10 mouse cellular contexts compared by ENCODE assay signal in genomic region chr13:24786014-24786490, GRCm38 (mm10). TPM values are rescaled to one million over a fixed set of nuclear protein-coding genes. Genes with fewer than 3 reads are reported as not detected.
DNase-seq lines count a peak whose midpoint lies in the region; ATAC-seq and TF ChIP-seq lines count a peak whose summit lies in the region.
"Had no signal": no experiment of that assay in that cellular context is flagged by ENCODE, and none has a peak within 500 bp of the region (broad histone marks: within the 10 kb centered on the region; RNA-seq: fewer than 3 reads in every experiment).

No protein-coding gene starts in this region.

- TF ChIP-seq EP300 in heart, adult 2 months (IDR thresholded peaks at IDR 0.05; ENCODE audit: insufficient read depth, low read depth, low read length), result peak; percentile 80

- 0 out of 2 replicates have a peak, but pooled peaks have one; percentile 23 for ATAC-seq in forebrain, postnatal 0 days
- peak; percentile 66 for ATAC-seq in megakaryocyte progenitor cell, adult 5-6 weeks (replicated peaks; ENCODE audit: poor library complexity)
- ATAC-seq in hindbrain, embryonic 13.5 days (ENCODE audit: low FRiP score), result no peak

- WGBS in heart, adult 2 months, result 40% methylated on average over 11 of the region's 11 CpGs
- WGBS in forebrain, postnatal 0 days, result 40% methylated on average over 11 of the region's 11 CpGs
- 48% methylated on average over 11 of the region's 11 CpGs for WGBS in hindbrain, embryonic 13.5 days

- no peaks in the 10 kb centered on the region for H3K27me3 ChIP-seq in heart, adult 2 months (ENCODE audit: control insufficient read depth, insufficient read depth, low read length)
- no peaks in the 10 kb centered on the region for H3K27me3 ChIP-seq in forebrain, postnatal 0 days (ENCODE audit: insufficient read depth, low read length)
- H3K27me3 ChIP-seq in hindbrain, embryonic 13.5 days, result no peaks in the 10 kb centered on the region

- no peak for TF ChIP-seq CTCF in heart, adult 2 months (IDR thresholded peaks at IDR 0.05)
- no peak for TF ChIP-seq CTCF in forebrain, postnatal 0 days (IDR thresholded peaks at IDR 0.05; ENCODE audit: low read depth)

- no peaks in the 10 kb centered on the region for H3K79me2 ChIP-seq in heart, adult 2 months (replicated peaks; ENCODE audit: control insufficient read depth, insufficient read depth, low read length)

- H3K4me3 ChIP-seq in heart, adult 2 months, result no peak overlapping the region
- H3K4me3 ChIP-seq in forebrain, postnatal 0 days (ENCODE audit: low read depth, low read length), result no peak overlapping the region
- no peak overlapping the region for H3K4me3 ChIP-seq in hindbrain, embryonic 13.5 days
- H3K4me3 ChIP-seq: myocyte had no signal

- no peak for TF ChIP-seq POLR2A in heart, adult 2 months (IDR thresholded peaks at IDR 0.05; ENCODE audit: insufficient read depth, low read depth, low read length)

- H3K4me1 ChIP-seq in heart, adult 2 months (ENCODE audit: control insufficient read depth, insufficient read depth, low read length), result no peaks in the 10 kb centered on the region
- no peaks in the 10 kb centered on the region for H3K4me1 ChIP-seq in forebrain, postnatal 0 days (ENCODE audit: insufficient read depth)
- H3K4me1 ChIP-seq in hindbrain, embryonic 13.5 days (replicated peaks), result peaks cover 7% of the 10 kb centered on the region

- H3K36me3 ChIP-seq in heart, adult 2 months (ENCODE audit: control insufficient read depth, insufficient read depth, low read length), result no peaks in the 10 kb centered on the region
- no peaks in the 10 kb centered on the region for H3K36me3 ChIP-seq in forebrain, postnatal 0 days (ENCODE audit: insufficient read depth)
- H3K36me3 ChIP-seq in hindbrain, embryonic 13.5 days, result no peaks in the 10 kb centered on the region

- H3K9ac ChIP-seq in heart, adult 2 months (ENCODE audit: low read depth, low read length), result no peak overlapping the region
- H3K9ac ChIP-seq in forebrain, postnatal 0 days, result no peak overlapping the region
- H3K9ac ChIP-seq in hindbrain, embryonic 13.5 days, result no peak overlapping the region

- H3K4me2 ChIP-seq in forebrain, postnatal 0 days (ENCODE audit: low read depth), result no peak overlapping the region
- no peak overlapping the region for H3K4me2 ChIP-seq in hindbrain, embryonic 13.5 days

- peak in 1 of 2 experiments; percentile 53 for DNase-seq in heart, adult 2 months
- DNase-seq in heart, postnatal 36 days, result no peak
- DNase-seq in MN1 (ENCODE audit: low spot score), result peak; percentile 53
- DNase-seq in forebrain, postnatal 0 days, result no peak
- DNase-seq in left cerebral cortex, postnatal 14 days (ENCODE audit: low spot score in 2 of 2), result no peak
- DNase-seq in lung, postnatal 10 days, result no peak

- intact Hi-C loops in heart, adult 2 months (cut with DNase I), result no loop called here
- intact Hi-C loops in heart, postnatal 36 days (cut with DNase I), result no loop called here
- intact Hi-C loops in left cerebral cortex, postnatal 14 days (cut with DNase I), result no loop called here

- H3K9me3 ChIP-seq in forebrain, postnatal 0 days (ENCODE audit: low read length), result no peaks in the 10 kb centered on the region
- H3K9me3 ChIP-seq in hindbrain, embryonic 13.5 days, result no peaks in the 10 kb centered on the region

- no peak overlapping the region; the same call in 1 of the 2 replicates for H3K27ac ChIP-seq in heart, adult 2 months
- H3K27ac ChIP-seq in forebrain, postnatal 0 days (ENCODE audit: low read depth, low read length), result no peak overlapping the region
- H3K27ac ChIP-seq in hindbrain, embryonic 13.5 days, result no peak overlapping the region

RNA-seq across cellular contexts. Expression of gene BC005537, which starts 15.4 kb away (rescaled TPM):
- total RNA-seq in heart, adult 2 months (2021), result 100 to 1,000 TPM; 111 to 126 TPM
- polyA plus RNA-seq in heart, adult 2 months (2012; rRNA removed), result 30.7 and 50.1 TPM in 2 replicates
- 100 to 1,000 TPM; 136 to 147 TPM for total RNA-seq in heart, postnatal 36 days (2021)
- total RNA-seq in forebrain, postnatal 0 days (2014; rRNA removed), result 64.2 and 68.4 TPM in 2 replicates
- polyA plus RNA-seq in forebrain, postnatal 0 days (2015; fragmentation: Nextera tagmentation; extraction: Ambion mirVana), result 16.1 and 16.9 TPM in 2 replicates
- total RNA-seq in megakaryocyte progenitor cell, adult 5-6 weeks (2015), result 142 and 148 TPM in 2 replicates
- total RNA-seq in megakaryocyte progenitor cell, adult 5-6 weeks (2017), result 59.3 and 60.2 TPM in 2 replicates
- 100 to 1,000 TPM; 172 to 188 TPM for total RNA-seq in left cerebral cortex, postnatal 14 days (2021)
- polyA plus RNA-seq in hindbrain, embryonic 13.5 days (2015; fragmentation: Nextera tagmentation; extraction: Ambion mirVana), result 22.6 and 23.4 TPM in 2 replicates

RNA-seq across cellular contexts. Expression of gene Gmnn, which starts 24.3 kb away (rescaled TPM):
- 10 to 100 TPM; 45.9 to 72.3 TPM for total RNA-seq in heart, adult 2 months (2021)
- polyA plus RNA-seq in heart, adult 2 months (2012; rRNA removed), result 12.9 and 18.4 TPM in 2 replicates
- 10 to 100 TPM; 48.5 to 52.9 TPM for total RNA-seq in heart, postnatal 36 days (2021)
- total RNA-seq in forebrain, postnatal 0 days (2014; rRNA removed), result 4.4 and 5.5 TPM in 2 replicates
- 12.9 and 15.2 TPM in 2 replicates for polyA plus RNA-seq in forebrain, postnatal 0 days (2015; fragmentation: Nextera tagmentation; extraction: Ambion mirVana)
- total RNA-seq in megakaryocyte progenitor cell, adult 5-6 weeks (2015), result 185 and 201 TPM in 2 replicates
- total RNA-seq in megakaryocyte progenitor cell, adult 5-6 weeks (2017), result 207 and 229 TPM in 2 replicates
- total RNA-seq in left cerebral cortex, postnatal 14 days (2021), result 1 to 10 TPM; 2.4 to 3.1 TPM
- 28.0 and 28.1 TPM in 2 replicates for polyA plus RNA-seq in hindbrain, embryonic 13.5 days (2015; fragmentation: Nextera tagmentation; extraction: Ambion mirVana)

RNA-seq across cellular contexts. Expression of gene Armh2, which starts 45.0 kb away (rescaled TPM):
- total RNA-seq in heart, adult 2 months (2021), result not detected
- polyA plus RNA-seq in heart, adult 2 months (2012; rRNA removed), result not detected in 2 replicates
- total RNA-seq in heart, postnatal 36 days (2021), result not detected
- total RNA-seq in forebrain, postnatal 0 days (2014; rRNA removed), result 0.86 TPM in 1 of 2 replicates, not detected in the other
- polyA plus RNA-seq in forebrain, postnatal 0 days (2015; fragmentation: Nextera tagmentation; extraction: Ambion mirVana), result not detected in 2 replicates
- not detected in 2 replicates for total RNA-seq in megakaryocyte progenitor cell, adult 5-6 weeks (2015)
- total RNA-seq in megakaryocyte progenitor cell, adult 5-6 weeks (2017), result not detected in 2 replicates
- total RNA-seq in left cerebral cortex, postnatal 14 days (2021), result under 1 TPM in 1 of 2 experiments, not detected in 1; 0.40 TPM
- polyA plus RNA-seq in hindbrain, embryonic 13.5 days (2015; fragmentation: Nextera tagmentation; extraction: Ambion mirVana), result not detected in 2 replicates
- polyA plus RNA-seq: intestine, embryonic 14.5 days had no signal

RNA-seq across cellular contexts. Expression of gene Acot13, which starts 45.3 kb away (rescaled TPM):
- total RNA-seq in heart, adult 2 months (2021), result 100 to 1,000 TPM; 383 to 456 TPM
- polyA plus RNA-seq in heart, adult 2 months (2012; rRNA removed), result 365 and 457 TPM in 2 replicates
- total RNA-seq in heart, postnatal 36 days (2021), result 100 to 1,000 TPM; 418 to 460 TPM
- total RNA-seq in forebrain, postnatal 0 days (2014; rRNA removed), result 25.0 and 29.1 TPM in 2 replicates
- 74.2 and 79.4 TPM in 2 replicates for polyA plus RNA-seq in forebrain, postnatal 0 days (2015; fragmentation: Nextera tagmentation; extraction: Ambion mirVana)
- total RNA-seq in megakaryocyte progenitor cell, adult 5-6 weeks (2015), result 41.4 and 46.0 TPM in 2 replicates
- 43.2 and 56.2 TPM in 2 replicates for total RNA-seq in megakaryocyte progenitor cell, adult 5-6 weeks (2017)
- 10 to 100 TPM; 66.2 to 71.8 TPM for total RNA-seq in left cerebral cortex, postnatal 14 days (2021)
- 47.1 and 48.5 TPM in 2 replicates for polyA plus RNA-seq in hindbrain, embryonic 13.5 days (2015; fragmentation: Nextera tagmentation; extraction: Ambion mirVana)

RNA-seq across cellular contexts. Expression of gene Tdp2, which starts 45.4 kb away (rescaled TPM):
- 10 to 100 TPM; 12.0 to 13.1 TPM for total RNA-seq in heart, adult 2 months (2021)
- 8.0 and 14.5 TPM in 2 replicates for polyA plus RNA-seq in heart, adult 2 months (2012; rRNA removed)
- total RNA-seq in heart, postnatal 36 days (2021), result 10 to 100 TPM; 14.6 to 17.0 TPM
- total RNA-seq in forebrain, postnatal 0 days (2014; rRNA removed), result 39.2 and 45.4 TPM in 2 replicates
- 31.4 and 31.7 TPM in 2 replicates for polyA plus RNA-seq in forebrain, postnatal 0 days (2015; fragmentation: Nextera tagmentation; extraction: Ambion mirVana)
- 71.0 and 73.2 TPM in 2 replicates for total RNA-seq in megakaryocyte progenitor cell, adult 5-6 weeks (2015)
- 55.6 and 62.0 TPM in 2 replicates for total RNA-seq in megakaryocyte progenitor cell, adult 5-6 weeks (2017)
- 10 to 100 TPM; 18.7 to 20.9 TPM for total RNA-seq in left cerebral cortex, postnatal 14 days (2021)
- 40.6 and 41.2 TPM in 2 replicates for polyA plus RNA-seq in hindbrain, embryonic 13.5 days (2015; fragmentation: Nextera tagmentation; extraction: Ambion mirVana)
